Mouse (Mus musculus): ENCODE measurements around the gene Cxcr4. TPM values are rescaled to one million over a fixed set of nuclear protein-coding genes. Genes with fewer than 3 reads are reported as not detected.

Cxcr4 gene
- total RNA-seq, 2 experiments from 2014 or later = 13.2 to 20.6 TPM

- intact Hi-C loops (cut with DNase I) = no loop called here
- no peak for DNase-seq
These were observed 13.6 kb downstream of the Cxcr4 start for GRCm38 (mm10) chr1:128578454-128578853.

GRCm38 (mm10) chr1:128575096-128575495, 17.0 kb downstream of the Cxcr4 start:
- intact Hi-C loops (cut with DNase I) = no loop called here

GRCm38 (mm10) chr1:128571033-128571432, 21.1 kb downstream of the Cxcr4 start:
- no peak for DNase-seq
- intact Hi-C loops (cut with DNase I) = no loop called here

More at GRCm38 (mm10) chr1:128575096-128575495, 17.0 kb downstream of the Cxcr4 start:
- DNase-seq = no peak

GRCm38 (mm10) chr1:128569992-128570648, 22.0 kb downstream of the Cxcr4 start:
- intact Hi-C loops (cut with DNase I) = no loop called here
- DNase-seq = no peak

- intact Hi-C loops (cut with DNase I) = no loop called here
- no peak for DNase-seq
These were observed 24.6 kb downstream of the Cxcr4 start for GRCm38 (mm10) chr1:128567224-128568197.

- DNase-seq = no peak
- intact Hi-C loops (cut with DNase I) = no loop called here
These were observed 28.2 kb downstream of the Cxcr4 start for GRCm38 (mm10) chr1:128563905-128564304.

GRCm38 (mm10) chr1:128561325-128561874, 30.7 kb downstream of the Cxcr4 start:
- intact Hi-C loops (cut with DNase I) = no loop called here
- no peak for DNase-seq

- intact Hi-C loops (cut with DNase I) = no loop called here
- no peak for DNase-seq
These were observed 31.4 kb downstream of the Cxcr4 start for GRCm38 (mm10) chr1:128560452-128561324.

GRCm38 (mm10) chr1:128557953-128558352, 34.1 kb downstream of the Cxcr4 start:
- DNase-seq = peak; percentile 30 to 39
- intact Hi-C loops (cut with DNase I) = no loop called here

- intact Hi-C loops (cut with DNase I) = no loop called here
- DNase-seq = no peak
These were observed 39.5 kb downstream of the Cxcr4 start for GRCm38 (mm10) chr1:128552545-128552944.

- DNase-seq = peak in 1 of 2 experiments; percentile 11
- intact Hi-C loops (cut with DNase I) = no loop called here
These were observed 40.2 kb downstream of the Cxcr4 start for GRCm38 (mm10) chr1:128551743-128552397.

GRCm38 (mm10) chr1:128549442-128549841, 42.7 kb downstream of the Cxcr4 start:
- no peak for DNase-seq
- intact Hi-C loops (cut with DNase I) = no loop called here

- no peak for DNase-seq
- intact Hi-C loops (cut with DNase I) = no loop called here
These were observed 43.1 kb downstream of the Cxcr4 start for GRCm38 (mm10) chr1:128549007-128549406.

- intact Hi-C loops (cut with DNase I) = no loop called here
- DNase-seq = no peak
These were observed 43.7 kb downstream of the Cxcr4 start for GRCm38 (mm10) chr1:128548220-128548998.

- intact Hi-C loops (cut with DNase I) = no loop called here
- DNase-seq = no peak
These were observed 46.4 kb downstream of the Cxcr4 start for GRCm38 (mm10) chr1:128545672-128546071.

GRCm38 (mm10) chr1:128543137-128543536, 49.0 kb downstream of the Cxcr4 start:
- no peak for DNase-seq
- intact Hi-C loops (cut with DNase I) = no loop called here

GRCm38 (mm10) chr1:128542555-128542954, 49.5 kb downstream of the Cxcr4 start:
- intact Hi-C loops (cut with DNase I) = no loop called here
- DNase-seq = no peak

- no peak for DNase-seq
- intact Hi-C loops (cut with DNase I) = no loop called here
These were observed 51.9 kb downstream of the Cxcr4 start for GRCm38 (mm10) chr1:128540213-128540612.

GRCm38 (mm10) chr1:128539555-128539954, 52.5 kb downstream of the Cxcr4 start:
- DNase-seq = no peak
- intact Hi-C loops (cut with DNase I) = no loop called here
